Mouse (Mus musculus): ENCODE results near the gene Setmar.
A peak's percentile ranks its signal among the peaks of the same experiment; 100 is the strongest.

Gene Setmar

GRCm38 (mm10) chr6:108064918-108065526, at the start of gene Setmar:
TSS of gene Setmar (plus strand) at chr6:108065045.
- peak; percentile 98 for DNase-seq

- DNase-seq, result no peak
Measured at GRCm38 (mm10) chr6:108021646-108022045, 43.2 kb upstream of the Setmar start.

GRCm38 (mm10) chr6:108055041-108055440, 9.8 kb upstream of the Setmar start:
- peak; percentile 23 for DNase-seq

GRCm38 (mm10) chr6:108055946-108056345, 8.9 kb upstream of the Setmar start:
- DNase-seq, result no peak

- no peak for DNase-seq
Measured at GRCm38 (mm10) chr6:108057353-108057752, 7.5 kb upstream of the Setmar start.

- DNase-seq, result no peak
Measured at GRCm38 (mm10) chr6:108058066-108058465, 6.8 kb upstream of the Setmar start.

GRCm38 (mm10) chr6:108061121-108061520, 3.7 kb upstream of the Setmar start:
- no peak for DNase-seq

- peak; percentile 88 for DNase-seq
Measured at GRCm38 (mm10) chr6:108065583-108065982, 738 bp downstream of the Setmar start.

- no peak for DNase-seq
Measured at GRCm38 (mm10) chr6:108070947-108071346, 6.1 kb downstream of the Setmar start.

GRCm38 (mm10) chr6:108073071-108073470, 8.2 kb downstream of the Setmar start:
- DNase-seq, result no peak

GRCm38 (mm10) chr6:108073931-108074330, 9.1 kb downstream of the Setmar start:
- DNase-seq, result no peak

- DNase-seq, result no peak
Measured at GRCm38 (mm10) chr6:108074624-108075023, 9.8 kb downstream of the Setmar start.

- no peak for DNase-seq
Measured at GRCm38 (mm10) chr6:108075857-108076256, 11.0 kb downstream of the Setmar start.

- no peak for DNase-seq
Measured at GRCm38 (mm10) chr6:108091296-108091695, 26.5 kb downstream of the Setmar start.

GRCm38 (mm10) chr6:108092646-108093045, 27.8 kb downstream of the Setmar start:
- no peak for DNase-seq

- no peak for DNase-seq
Measured at GRCm38 (mm10) chr6:108093449-108093848, 28.6 kb downstream of the Setmar start.

- no peak for DNase-seq
Measured at GRCm38 (mm10) chr6:108095445-108095844, 30.6 kb downstream of the Setmar start.

GRCm38 (mm10) chr6:108098171-108098845, 33.5 kb downstream of the Setmar start:
- peak; percentile 68 for DNase-seq

- DNase-seq, result no peak
Measured at GRCm38 (mm10) chr6:108098846-108099217, 34.0 kb downstream of the Setmar start.

- no peak for DNase-seq
Measured at GRCm38 (mm10) chr6:108101936-108102830, 37.3 kb downstream of the Setmar start.

- DNase-seq, result no peak
Measured at GRCm38 (mm10) chr6:108107376-108107775, 42.5 kb downstream of the Setmar start.

GRCm38 (mm10) chr6:108110336-108110735, 45.5 kb downstream of the Setmar start:
- DNase-seq, result no peak

GRCm38 (mm10) chr6:108111693-108112092, 46.8 kb downstream of the Setmar start:
- DNase-seq, result no peak

- no peak for DNase-seq
Measured at GRCm38 (mm10) chr6:108114971-108115370, 50.1 kb downstream of the Setmar start.

Data from thymus, postnatal 14 days (tissue).